10 mouse cellular contexts compared by ENCODE assay signal in genomic region chr16:50306727-50307126, GRCm38 (mm10).
DNase-seq lines count a peak whose midpoint lies in the region; ATAC-seq and TF ChIP-seq lines count a peak whose summit lies in the region.
"Had no signal": no experiment of that assay in that cellular context is flagged by ENCODE, and none has a peak within 500 bp of the region (broad histone marks: within the 10 kb centered on the region; RNA-seq: fewer than 3 reads in every experiment).

No protein-coding gene starts in this region.

- TF ChIP-seq EP300 in lung, postnatal 0 days (IDR thresholded peaks at IDR 0.05): no peak

- DNase-seq in forebrain, embryonic 14.5 days (ENCODE audit: low spot score): peak; percentile 71
- DNase-seq in forebrain, embryonic 10.5 days (ENCODE audit: extremely low spot score, low spot score): no peak
- DNase-seq in lung, postnatal 0 days (ENCODE audit: low spot score): peak; percentile 72
- DNase-seq in lung, postnatal 4 days: no peak
- peak; percentile 37 for DNase-seq in forebrain, postnatal 0 days
- peak; percentile 48 for DNase-seq in retina, postnatal 1 day
- DNase-seq in heart, adult 11 months: no peak
- no peak for DNase-seq in adrenal gland, postnatal 36 days

- H3K9ac ChIP-seq in forebrain, embryonic 14.5 days (ENCODE audit: low read length): no peak overlapping the region
- no peak overlapping the region for H3K9ac ChIP-seq in lung, postnatal 0 days (replicated peaks; ENCODE audit: low read depth)
- no peak overlapping the region for H3K9ac ChIP-seq in forebrain, postnatal 0 days
- H3K9ac ChIP-seq: limb, embryonic 15.5 days had no signal

- no peaks in the 10 kb centered on the region for H3K9me3 ChIP-seq in forebrain, embryonic 14.5 days (replicated peaks; ENCODE audit: control insufficient read depth, low read length)
- no peaks in the 10 kb centered on the region for H3K9me3 ChIP-seq in forebrain, embryonic 10.5 days
- H3K9me3 ChIP-seq in lung, postnatal 0 days (ENCODE audit: low read length): no peaks in the 10 kb centered on the region
- H3K9me3 ChIP-seq in forebrain, postnatal 0 days (ENCODE audit: low read length): no peaks in the 10 kb centered on the region
- H3K9me3 ChIP-seq: limb, embryonic 15.5 days had no signal

- H3K4me3 ChIP-seq in forebrain, embryonic 14.5 days (ENCODE audit: low read depth, low read length): no peak overlapping the region
- no peak overlapping the region for H3K4me3 ChIP-seq in forebrain, embryonic 10.5 days
- no peak overlapping the region for H3K4me3 ChIP-seq in lung, postnatal 0 days (ENCODE audit: low read depth, low read length)
- no peak overlapping the region for H3K4me3 ChIP-seq in forebrain, postnatal 0 days (ENCODE audit: low read depth, low read length)
- H3K4me3 ChIP-seq: limb, embryonic 15.5 days had no signal

- H3K4me1 ChIP-seq in forebrain, embryonic 14.5 days (ENCODE audit: control insufficient read depth, insufficient read depth, low read length): peaks cover 15% of the 10 kb centered on the region; the same call in 1 of the 2 replicates
- H3K4me1 ChIP-seq in forebrain, embryonic 10.5 days: no peaks in the 10 kb centered on the region
- H3K4me1 ChIP-seq in lung, postnatal 0 days (ENCODE audit: insufficient read depth, low read depth, low read length): 0 out of 2 replicates have a peak, but pooled peaks cover 3% of the 10 kb centered on the region
- 0 out of 2 replicates have a peak, but pooled peaks cover 4% of the 10 kb centered on the region for H3K4me1 ChIP-seq in forebrain, postnatal 0 days (ENCODE audit: insufficient read depth)

- no peaks in the 10 kb centered on the region for H3K36me3 ChIP-seq in forebrain, embryonic 14.5 days (ENCODE audit: control insufficient read depth, insufficient read depth, low read length)
- no peaks in the 10 kb centered on the region for H3K36me3 ChIP-seq in forebrain, embryonic 10.5 days (replicated peaks)
- no peaks in the 10 kb centered on the region for H3K36me3 ChIP-seq in lung, postnatal 0 days (ENCODE audit: insufficient read depth, low read length)
- H3K36me3 ChIP-seq in forebrain, postnatal 0 days (ENCODE audit: insufficient read depth): no peaks in the 10 kb centered on the region
- H3K36me3 ChIP-seq: limb, embryonic 15.5 days had no signal

- TF ChIP-seq CTCF in lung, postnatal 0 days (IDR thresholded peaks at IDR 0.05): peak; percentile 63
- TF ChIP-seq CTCF in forebrain, postnatal 0 days (IDR thresholded peaks at IDR 0.05; ENCODE audit: low read depth): peak; percentile 66

- ATAC-seq in forebrain, embryonic 14.5 days: peak; percentile 38; the same call in 1 of the 2 replicates
- ATAC-seq in lung, postnatal 0 days: no peak
- peak; percentile 56 for ATAC-seq in forebrain, postnatal 0 days
- ATAC-seq: intestine, embryonic 16.5 days had no signal

- no peak overlapping the region for H3K27ac ChIP-seq in forebrain, embryonic 14.5 days (ENCODE audit: low read depth, low read length)
- H3K27ac ChIP-seq in forebrain, embryonic 10.5 days: no peak overlapping the region
- H3K27ac ChIP-seq in lung, postnatal 0 days (ENCODE audit: low read length): no peak overlapping the region
- H3K27ac ChIP-seq in forebrain, postnatal 0 days (ENCODE audit: low read depth, low read length): no peak overlapping the region
- H3K27ac ChIP-seq: limb, embryonic 15.5 days had no signal

- H3K27me3 ChIP-seq in forebrain, embryonic 14.5 days (replicated peaks; ENCODE audit: control insufficient read depth, insufficient read depth, low read length): no peaks in the 10 kb centered on the region
- H3K27me3 ChIP-seq in forebrain, embryonic 10.5 days (ENCODE audit: poor library complexity, severe bottlenecking): no peaks in the 10 kb centered on the region
- H3K27me3 ChIP-seq in lung, postnatal 0 days (replicated peaks; ENCODE audit: insufficient read depth, low read length): no peaks in the 10 kb centered on the region
- H3K27me3 ChIP-seq in forebrain, postnatal 0 days (ENCODE audit: insufficient read depth, low read length): no peaks in the 10 kb centered on the region
- H3K27me3 ChIP-seq: limb, embryonic 15.5 days had no signal

- H3K4me2 ChIP-seq in forebrain, embryonic 14.5 days (ENCODE audit: low read length): no peak overlapping the region
- no peak overlapping the region for H3K4me2 ChIP-seq in lung, postnatal 0 days (replicated peaks; ENCODE audit: low read depth, low read length)
- H3K4me2 ChIP-seq in forebrain, postnatal 0 days (ENCODE audit: low read depth): no peak overlapping the region
- H3K4me2 ChIP-seq: limb, embryonic 15.5 days had no signal

Comparison
In these comparisons a context has a peak if more than half of its experiments do, and no peak if none do; other contexts are left out.
1. DNase-seq: peak in forebrain, embryonic 14.5 days (single experiment), lung, postnatal 0 days (single experiment), forebrain, postnatal 0 days (single experiment) and retina, postnatal 1 day (single experiment); none in forebrain, embryonic 10.5 days (single experiment), lung, postnatal 4 days (0 of 2), heart, adult 11 months (single experiment) and adrenal gland, postnatal 36 days (0 of 2).